Mouse (Mus musculus) left cerebral cortex, postnatal 25 days (tissue): ENCODE results near the gene Ceacam11. TPM values are rescaled to one million over a fixed set of nuclear protein-coding genes. Genes with fewer than 3 reads are reported as not detected.
"Not testable (repeated sequence)": the region's sequence is repeated elsewhere in the genome, so short reads cannot be mapped to it uniquely, and the experiment has no call there.

ENCODE experiments used
- DNase-seq, 2 experiments: peaks; one replicate each; pipeline ENCODE4 v3.0.0; 2022; ENCODE audit warnings: low spot score in 2 of 2, mixed read lengths in 1 of 2
- intact Hi-C: fragments of 180-260 bp; cut with DNase I; formaldehyde crosslinking; loops from one replicate; pipeline ENCODE4 v1.15.1; 2025
- microRNA-seq, 2 experiments: library from miRNA; unstranded; fragments of <30 nt; microRNA quantifications; one replicate each; pipeline ENCODE4 v1.2.0; 2022
- total RNA-seq, 2 experiments: library from RNA; stranded (reverse); gene quantifications; 2 replicates each; pipeline ENCODE4 v1.2.3; 2021

The Ceacam11 gene
- total RNA-seq, result not detected

- no peak for DNase-seq
- intact Hi-C loops, result no loop called here
These were observed at the start of gene Ceacam11 for GRCm38 (mm10) chr7:17971824-17972223. Gene Ceacam11, plus strand, starts transcription at chr7:17972124.

GRCm38 (mm10) chr7:18001131-18001530 lies 29.2 kb downstream of the Ceacam11 start:
- intact Hi-C loops, DNase-seq: not testable (repeated sequence)

- intact Hi-C loops, result no loop called here
These were observed 37.7 kb downstream of the Ceacam11 start, which contains the start of gene Ceacam13 for GRCm38 (mm10) chr7:18009589-18009988. Gene Ceacam13, plus strand, starts transcription at chr7:18009889.

More at GRCm38 (mm10) chr7:18009589-18009988, 37.7 kb downstream of the Ceacam11 start, which contains the start of gene Ceacam13:
- no peak for DNase-seq

Small RNA genes lying within 50 kb of the gene (microRNA-seq; reads per million reads assigned to microRNA genes)
- 0 reads per million in 2 experiments for gene Gm22414

Other genes starting within 250 kb of the Ceacam11 start
- not detected for gene Ceacam14, start 159.5 kb upstream of the Ceacam11 start, total RNA-seq
- not detected for gene Gm5155, start 100.4 kb upstream of the Ceacam11 start, total RNA-seq
- gene Ceacam13, start 37.8 kb downstream of the Ceacam11 start, total RNA-seq, result not detected
- gene Ceacam12, start 93.8 kb downstream of the Ceacam11 start, total RNA-seq, result not detected
- gene Igfl3, start 204.4 kb downstream of the Ceacam11 start, total RNA-seq, result not detected